Mouse (Mus musculus) kidney, adult 18-20 months (tissue): Measurements from ENCODE around the gene Tmem126a.

Source experiments
- DNase-seq: peaks from one replicate; pipeline ENCODE4 v3.0.0; 2021

The Tmem126a gene

DNA sequence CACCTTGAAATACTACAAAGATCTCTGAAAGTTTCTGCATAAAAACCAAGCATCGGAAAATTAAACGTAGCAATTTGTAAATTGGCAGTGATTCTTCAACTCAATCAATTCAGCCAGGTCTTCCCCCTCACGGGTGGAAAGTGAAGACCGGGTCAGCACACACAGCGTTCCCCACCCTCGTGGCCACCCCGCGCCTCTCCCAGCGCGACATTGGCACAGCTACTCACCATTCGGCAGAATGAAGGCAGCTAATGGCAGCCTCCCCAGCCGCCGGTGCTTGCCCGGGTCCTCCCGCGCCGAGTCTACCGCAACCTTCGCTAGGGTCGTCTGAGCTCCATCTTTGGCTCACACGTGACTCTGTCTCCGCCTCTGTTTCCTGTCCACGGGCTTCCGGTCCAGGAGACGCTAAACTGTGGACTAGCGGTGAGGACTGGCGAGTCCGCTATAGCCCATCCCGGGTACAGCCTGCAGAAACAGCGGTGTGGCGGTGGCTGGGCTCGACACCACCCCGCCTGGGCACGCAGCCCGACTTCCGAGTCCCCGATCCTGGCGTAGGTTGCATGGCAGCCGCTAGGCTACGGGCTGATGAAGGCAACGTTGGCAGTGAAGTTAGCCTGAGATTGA is at the start of gene Tmem126a:
TSS of gene Tmem126a (minus strand) at position 385 of the 624 bp plus-strand sequence.
- DNase-seq = peak; percentile 89

DNA sequence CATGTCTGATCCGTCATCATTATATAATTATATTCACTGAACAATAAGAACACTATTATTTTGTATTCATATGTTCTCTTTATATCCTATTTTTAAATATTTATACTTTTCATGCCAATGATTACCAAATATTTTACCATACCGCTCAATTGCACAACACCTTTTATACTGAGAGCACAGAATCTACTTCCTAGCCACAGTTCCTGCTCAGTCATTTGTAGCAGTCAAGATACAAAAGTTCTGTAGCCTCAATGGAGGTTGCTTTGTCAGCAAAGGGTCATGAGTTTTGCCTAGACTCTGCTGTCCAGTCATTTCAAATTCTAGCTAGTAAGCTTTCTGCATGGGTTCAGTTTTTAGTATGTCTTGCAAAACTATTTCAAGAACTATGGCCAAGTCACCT is 25.6 kb upstream of the Tmem126a start:
- no peak for DNase-seq

DNA sequence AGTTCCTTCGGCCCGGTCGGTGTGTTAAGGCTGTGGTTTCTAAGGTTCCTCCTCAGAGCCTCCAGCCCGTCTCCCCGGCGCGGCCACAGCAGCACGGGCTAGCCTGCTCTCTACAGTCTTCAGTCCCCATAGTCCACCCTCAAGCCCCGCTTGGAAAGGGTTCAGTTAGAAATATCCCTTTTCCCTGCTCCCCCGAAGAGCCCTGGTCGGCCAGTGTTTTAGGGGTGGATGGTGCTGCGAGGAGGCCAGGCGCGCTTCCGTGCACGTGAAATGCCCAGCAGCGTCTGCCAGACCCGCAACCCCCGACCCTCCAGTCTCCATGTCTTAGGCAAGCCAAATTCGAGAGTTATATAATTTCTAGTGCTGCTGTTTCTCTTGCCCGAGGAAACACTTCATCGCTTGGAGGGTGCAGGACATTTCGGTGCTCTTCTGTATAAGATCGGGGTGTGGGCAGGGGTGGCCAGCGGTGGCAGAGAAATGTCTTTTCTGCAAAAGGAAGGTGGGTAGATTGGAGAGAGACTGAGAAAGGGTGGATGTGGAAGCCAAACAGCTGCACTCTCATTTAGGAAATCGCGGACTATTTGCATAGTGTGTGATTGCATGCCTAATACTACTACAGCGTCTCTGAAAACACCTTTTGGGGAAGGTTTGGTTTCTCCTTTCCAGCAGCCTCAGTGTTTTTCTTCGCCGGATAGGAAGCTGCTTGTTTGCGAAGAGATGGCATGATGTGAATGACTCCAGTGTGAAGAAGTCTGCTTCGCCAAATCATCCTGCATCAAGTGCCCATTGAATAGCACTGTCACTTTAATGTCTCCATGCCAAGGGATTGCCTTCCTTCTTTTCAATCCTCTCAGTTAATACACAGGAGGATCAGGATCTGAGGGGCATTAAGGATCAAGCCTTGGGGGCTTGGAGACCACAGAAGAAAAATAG is 19.6 kb upstream of the Tmem126a start, which contains the start of gene Dlg2:
TSS of gene Dlg2 (plus strand) at position 360 of the 933 bp plus-strand sequence.
- no peak for DNase-seq

DNA sequence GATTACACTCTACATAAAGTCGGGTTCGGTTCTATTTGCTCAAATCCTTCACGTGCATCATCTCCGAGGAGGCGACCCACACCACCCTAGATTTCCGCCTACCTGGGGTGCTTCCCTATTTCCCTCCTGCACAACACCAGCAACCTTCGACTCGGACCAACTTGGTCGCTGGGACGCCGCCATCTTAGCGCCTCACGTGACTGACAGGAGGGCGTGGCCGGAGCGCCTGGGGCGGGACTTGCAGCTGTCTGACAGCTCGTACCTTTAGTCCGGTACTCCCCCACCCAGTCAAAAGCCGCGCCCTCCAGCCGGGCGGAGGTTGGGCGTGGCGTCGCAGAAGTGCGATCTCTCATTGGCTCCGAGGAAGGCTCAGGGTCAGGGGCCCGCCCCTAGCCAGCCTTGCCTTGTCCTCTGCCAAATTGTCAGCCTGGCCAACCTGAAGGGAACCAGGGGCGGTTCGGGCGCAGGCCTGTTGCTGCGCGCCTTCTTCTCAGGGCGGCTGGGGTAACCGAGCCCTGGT is 18.8 kb upstream of the Tmem126a start, which contains the start of gene Tmem126b:
TSS of gene Tmem126b (minus strand) at position 209 of the 520 bp plus-strand sequence.
- DNase-seq = peak; percentile 100

DNA sequence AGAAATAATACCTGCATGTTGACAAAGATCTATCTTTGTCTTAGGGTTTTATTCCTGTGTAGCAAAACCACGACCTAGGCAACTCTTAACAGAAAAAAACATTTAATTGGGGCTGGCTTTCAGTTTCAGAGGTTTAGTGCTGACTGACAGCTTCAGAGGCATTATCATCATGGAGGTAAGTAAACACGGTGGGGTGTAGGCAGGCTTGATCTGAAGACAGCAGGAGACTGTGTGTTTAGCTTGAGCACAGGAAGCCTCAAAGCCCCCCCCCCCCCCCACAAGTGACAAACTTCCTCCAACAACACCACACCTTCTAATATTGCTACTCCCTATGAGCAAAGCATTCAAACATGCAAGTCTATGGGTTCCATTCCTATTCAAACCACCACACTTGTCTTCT is 16.5 kb upstream of the Tmem126a start:
- no peak for DNase-seq

DNA sequence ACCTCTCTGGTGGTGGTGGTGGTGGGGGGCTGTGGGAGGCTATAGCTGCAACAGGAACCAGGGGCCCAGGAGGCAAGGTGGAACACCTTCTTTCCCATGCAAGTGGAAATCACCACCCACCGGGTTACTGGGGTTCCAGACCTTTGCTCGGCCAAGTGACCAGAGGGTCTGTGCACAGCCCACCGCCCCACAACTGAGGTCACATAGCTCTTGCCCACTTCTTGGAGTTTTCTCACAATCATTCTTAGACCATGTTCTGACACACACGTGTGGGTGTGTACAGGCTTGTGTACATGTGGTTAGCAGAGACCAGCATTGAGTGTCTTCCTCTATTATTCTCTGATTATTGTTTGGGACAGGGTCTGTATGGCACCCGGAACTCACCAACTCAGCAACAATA is 4.4 kb upstream of the Tmem126a start:
- no peak for DNase-seq

DNA sequence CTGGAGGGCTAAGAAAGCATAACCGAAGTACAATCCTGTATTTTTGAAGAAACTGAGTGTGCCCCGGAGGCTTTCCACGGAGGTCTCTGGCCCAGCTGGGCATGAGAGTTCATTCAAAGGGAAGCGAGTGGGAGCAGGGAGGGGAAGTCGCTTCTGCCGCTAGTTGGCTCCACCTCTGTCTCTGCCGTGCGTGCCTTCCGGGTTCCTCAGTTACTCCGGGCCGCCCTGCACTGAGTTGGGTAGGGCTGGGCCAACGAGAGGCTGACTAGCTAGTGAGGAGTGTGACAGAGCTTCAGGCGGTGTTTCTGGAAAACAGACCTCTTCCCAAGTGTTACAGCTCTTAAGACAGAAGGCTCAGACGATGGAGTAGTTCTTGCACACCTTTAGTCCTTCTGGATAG is 3.9 kb upstream of the Tmem126a start:
- peak; percentile 38 for DNase-seq

DNA sequence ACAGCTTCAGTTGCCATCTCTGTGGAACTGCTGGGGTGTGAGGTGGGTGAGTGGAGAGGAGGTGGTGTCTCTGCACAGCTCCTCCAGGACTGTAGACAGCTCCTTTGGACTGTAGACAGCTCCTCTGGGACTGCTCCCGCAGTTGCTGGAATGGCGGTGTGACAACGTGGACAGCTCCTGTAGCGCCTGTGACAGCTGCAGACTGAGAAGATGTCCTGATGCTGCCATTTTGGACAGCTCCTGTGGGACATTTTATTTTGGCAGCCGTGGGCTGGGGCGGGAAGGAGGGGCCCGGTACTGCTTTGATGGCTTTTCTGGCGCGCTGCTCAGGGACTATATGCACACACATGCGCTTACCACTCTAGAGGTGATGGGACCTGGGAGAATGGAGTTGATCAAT is 3.3 kb upstream of the Tmem126a start:
- DNase-seq = no peak

DNA sequence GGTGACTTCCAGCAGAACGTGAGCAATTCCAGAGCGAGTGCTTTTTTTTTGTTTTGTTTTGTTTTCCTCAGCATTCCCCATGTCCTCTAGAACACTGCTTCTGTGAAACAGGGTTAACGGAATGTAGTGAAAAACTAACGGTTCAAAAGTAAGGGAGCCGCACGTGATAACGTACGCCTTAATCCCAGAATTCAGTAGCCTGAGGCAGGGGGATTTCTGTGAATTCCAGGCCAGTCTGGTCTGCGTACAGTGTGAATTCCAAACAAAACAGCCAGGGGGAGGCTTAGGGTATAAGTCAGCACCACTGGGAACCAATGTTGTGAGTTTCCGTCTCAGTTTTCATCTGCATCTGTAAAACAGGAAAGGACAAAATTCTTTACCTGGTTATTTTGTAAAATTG is 488 bp upstream of the Tmem126a start:
- no peak for DNase-seq

DNA sequence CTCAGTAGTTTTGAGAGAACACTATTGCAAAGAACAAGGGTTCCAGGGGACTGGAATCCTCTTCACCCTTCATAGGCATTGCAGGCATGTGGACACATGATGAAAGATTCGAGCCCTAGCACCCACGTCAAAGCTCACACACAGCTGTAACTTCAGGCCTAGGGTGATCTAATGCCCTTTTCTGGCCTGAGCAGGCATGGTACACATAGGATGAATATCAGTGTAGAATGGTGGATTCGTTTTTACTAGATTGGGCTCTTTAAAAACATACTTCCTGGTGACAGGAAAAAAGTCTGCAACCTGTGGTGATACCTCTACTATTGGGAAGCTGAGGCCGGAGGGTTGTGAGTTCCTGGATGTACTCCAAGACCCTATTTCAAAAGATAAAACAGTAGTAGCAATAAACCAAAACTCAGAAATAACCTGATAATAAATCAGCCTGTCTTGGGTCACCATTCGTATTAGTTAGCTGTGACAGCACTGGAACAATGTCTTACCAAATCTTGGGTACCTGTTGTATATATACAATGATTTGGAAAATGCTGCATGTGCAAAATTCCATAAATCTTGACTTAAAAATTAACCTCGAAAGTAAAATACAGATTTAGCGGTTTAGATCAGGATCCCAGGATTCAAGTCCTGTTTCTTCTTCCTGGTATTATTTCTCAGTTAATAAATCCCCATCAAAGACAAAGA is 732 bp downstream of the Tmem126a start:
- no peak for DNase-seq

DNA sequence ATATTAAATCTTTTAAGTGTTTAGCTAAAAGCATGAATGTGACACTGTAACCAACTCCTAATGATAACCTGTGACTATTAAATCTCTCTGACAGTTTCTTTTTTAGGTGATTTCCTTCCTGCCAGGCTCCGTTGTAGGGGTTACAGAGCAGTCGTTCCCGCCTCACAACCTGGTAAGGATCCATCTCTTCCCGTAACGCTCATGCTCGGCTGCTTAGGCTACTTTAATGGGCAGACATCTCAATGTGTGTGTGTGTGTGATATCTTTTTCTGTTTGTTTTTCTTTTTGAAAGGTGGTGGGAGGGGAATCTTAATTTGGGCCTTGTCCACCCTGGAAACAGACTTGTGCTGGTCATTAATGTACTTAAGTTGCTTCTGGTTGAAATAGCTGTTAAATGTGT is 12.8 kb downstream of the Tmem126a start:
- DNase-seq = peak; percentile 16

DNA sequence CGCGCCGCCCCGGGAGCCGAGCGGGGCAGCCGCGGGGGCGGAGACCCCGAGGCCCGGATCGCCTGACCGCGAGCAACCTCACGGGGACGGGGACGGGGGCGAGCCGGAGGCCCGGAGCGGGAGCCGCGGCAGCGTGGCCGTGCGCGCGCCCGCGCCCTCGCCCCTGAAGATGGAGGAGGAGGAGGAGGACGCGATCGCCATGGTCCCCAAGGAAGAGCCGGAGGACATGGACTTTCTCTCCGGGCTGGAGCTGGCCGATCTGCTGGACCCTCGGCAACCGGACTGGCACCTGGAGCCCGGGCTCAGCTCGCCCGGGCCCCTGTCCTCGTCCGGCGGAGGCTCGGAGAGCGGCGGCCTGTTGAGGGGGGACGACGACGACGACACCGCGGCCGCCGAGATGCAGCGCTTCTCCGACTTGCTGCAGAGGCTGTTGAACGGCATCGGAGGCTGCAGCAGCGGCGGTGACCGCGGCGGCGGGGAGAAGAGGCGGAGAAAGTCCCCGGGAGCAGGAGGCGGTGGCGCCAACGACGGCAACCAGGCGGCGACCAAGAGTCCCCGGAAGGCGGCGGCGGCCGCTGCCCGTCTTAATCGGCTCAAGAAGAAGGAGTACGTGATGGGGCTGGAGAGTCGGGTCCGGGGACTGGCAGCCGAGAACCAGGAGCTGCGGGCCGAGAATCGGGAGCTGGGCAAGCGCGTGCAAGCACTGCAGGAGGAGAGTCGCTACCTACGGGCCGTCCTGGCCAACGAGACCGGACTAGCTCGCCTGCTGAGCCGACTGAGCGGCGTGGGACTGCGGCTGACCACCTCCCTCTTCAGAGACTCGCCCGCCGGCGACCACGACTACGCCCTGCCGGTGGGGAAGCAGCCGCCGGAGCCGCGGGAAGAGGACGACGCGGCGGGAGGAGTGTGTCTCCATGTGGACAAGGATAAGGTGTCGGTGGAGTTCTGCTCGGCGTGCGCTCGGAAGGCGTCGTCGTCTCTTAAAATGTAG is 13.6 kb downstream of the Tmem126a start:
- DNase-seq = peak; percentile 80

DNA sequence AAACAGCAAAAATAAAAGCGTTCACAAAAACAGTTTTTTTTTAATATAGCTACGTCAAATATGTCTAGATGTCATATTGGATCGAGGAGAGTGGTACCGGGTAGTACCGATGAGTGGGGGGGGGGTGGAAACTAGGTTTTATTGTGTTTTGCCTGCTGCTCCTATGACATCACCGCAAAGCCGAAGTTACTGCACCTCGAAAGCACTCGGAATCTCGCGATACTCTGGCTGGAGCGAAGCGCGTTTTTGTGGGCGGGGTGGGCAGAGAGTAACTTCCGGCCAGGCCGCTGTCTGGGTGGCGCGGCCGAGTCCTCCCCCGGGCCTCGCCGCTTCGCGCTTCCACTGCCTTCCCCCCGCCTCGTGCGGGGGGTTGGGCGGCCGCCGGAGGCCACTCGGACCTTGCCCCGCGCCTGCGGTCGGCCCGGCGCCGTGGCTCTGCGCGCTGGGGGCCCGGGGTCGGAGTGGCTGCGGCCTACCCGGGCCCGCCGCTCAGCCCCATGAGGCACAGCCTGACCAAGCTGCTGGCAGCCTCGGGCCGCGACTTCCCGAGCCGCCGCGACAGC is 14.4 kb downstream of the Tmem126a start, which contains the start of gene Crebzf:
TSS of gene Crebzf (plus strand) at position 212 of the 563 bp plus-strand sequence.
- DNase-seq = peak; percentile 96

DNA sequence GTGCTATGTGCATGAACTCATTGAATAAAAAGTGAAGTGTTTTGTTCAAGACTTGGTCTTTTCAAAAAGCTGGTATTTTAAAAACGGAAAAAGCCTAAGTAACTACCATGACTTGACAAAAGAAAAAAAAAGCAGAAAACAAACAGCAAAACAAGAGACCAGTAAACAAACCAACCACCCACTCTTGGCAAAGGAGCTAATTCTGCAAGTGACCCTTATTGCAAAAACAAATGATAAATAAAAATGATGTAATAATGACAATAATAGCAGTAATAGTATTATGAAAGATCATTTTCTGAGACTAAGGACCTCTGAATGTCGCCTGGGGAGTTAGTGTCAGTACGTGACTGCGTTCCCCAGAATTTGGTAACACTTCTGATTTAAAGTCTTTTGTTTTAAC is 15.0 kb downstream of the Tmem126a start:
- no peak for DNase-seq

DNA sequence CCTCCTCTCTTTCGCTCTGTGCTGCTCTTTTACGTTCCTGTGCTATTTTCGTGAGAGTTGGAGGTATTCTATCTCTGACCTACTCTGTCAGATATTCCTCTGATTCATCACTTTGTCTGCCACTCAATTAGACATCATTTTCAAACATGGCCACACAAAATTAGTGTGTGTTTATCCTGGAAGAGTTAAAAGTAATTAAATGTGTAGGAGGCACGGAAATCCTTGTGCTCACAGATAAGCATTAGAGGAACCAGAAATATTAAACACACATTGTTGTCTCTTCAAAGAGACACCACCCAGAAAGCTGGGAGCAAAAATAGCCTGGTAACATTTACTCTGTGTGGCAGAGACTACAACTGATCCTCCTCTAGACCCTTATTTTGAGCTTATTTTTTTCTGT is 17.0 kb downstream of the Tmem126a start:
- no peak for DNase-seq

DNA sequence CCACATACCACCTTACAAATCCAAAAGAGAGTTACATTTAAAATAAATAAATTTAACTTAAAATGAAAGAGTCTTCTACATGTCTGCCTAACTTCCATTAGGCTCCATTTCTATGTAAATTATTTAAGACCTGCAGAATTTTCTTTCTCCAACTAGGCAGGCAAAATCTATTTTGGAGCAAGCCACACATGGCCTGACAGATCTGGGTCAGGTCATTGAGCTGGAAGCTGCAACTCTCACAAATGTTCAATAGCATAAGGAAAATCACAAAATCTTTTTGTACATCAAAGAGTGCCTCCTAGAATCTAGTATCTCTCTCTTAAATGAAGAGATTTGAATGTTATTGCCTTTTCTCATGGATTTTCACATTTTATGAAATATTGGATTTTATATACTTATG is 24.8 kb downstream of the Tmem126a start:
- no peak for DNase-seq

DNA sequence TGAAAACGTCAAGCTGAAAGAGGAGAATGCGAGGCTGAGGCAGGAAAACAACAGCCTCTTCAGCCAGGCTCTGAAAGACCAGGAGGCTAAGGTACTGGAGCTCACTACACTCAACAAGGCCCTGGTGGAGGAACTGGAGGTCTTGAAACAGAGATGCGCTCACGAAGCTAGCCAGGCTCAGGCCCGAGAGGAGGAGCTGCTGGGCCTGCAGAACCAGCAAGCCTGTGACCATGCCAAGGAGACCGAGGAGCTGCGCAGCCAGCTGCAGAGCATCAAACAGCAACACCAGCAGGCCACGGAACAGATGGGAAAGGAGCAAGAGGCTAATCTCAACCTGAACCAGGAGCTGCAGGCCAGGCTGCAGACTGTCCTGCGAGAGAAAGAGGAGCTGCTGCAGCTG is 30.0 kb downstream of the Tmem126a start:
- DNase-seq = no peak

DNA sequence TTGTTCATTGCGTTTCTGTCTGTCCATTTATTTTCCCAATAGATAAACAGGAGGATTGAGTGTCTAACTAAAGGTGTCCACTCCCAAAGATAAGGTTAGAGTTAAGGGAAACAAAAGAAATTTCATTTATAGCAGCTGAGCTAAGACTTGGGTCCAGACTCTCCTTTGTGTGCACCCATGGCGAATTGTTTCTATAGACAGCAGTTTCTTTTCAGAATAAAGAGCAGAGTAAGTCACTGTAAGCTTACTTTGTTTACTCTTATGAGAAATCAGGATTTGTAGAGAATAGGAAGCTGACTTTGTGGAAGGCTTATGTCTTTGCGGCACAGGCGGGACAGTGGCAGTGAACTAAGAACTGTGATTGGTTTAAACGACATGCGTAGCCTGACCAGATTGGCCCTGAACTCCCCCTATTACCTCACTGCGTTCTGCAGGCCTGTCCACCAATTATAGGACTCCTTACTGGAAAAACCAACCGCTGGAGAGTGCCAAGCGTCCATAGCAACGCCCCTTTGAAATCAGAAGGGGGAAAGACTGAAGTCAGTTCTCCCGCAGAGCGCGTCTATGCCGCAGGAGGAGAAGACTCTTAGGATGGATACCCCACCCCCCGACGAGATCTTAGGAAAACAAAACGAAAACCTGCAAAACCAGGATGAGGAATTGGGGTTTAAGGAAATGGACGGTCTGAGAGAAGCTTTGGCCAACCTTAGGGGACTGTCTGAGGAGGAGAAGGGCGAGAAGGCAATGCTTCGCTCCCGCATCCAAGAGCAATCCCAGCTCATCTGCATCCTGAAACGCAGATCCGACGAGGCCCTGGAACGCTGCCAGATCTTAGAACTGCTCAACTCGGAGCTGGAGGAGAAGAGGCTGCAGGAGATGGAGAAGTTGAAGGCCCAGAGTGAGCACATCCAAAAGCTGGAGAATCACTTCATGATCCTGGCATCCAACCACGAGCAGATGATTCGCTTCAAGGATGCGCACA is 30.7 kb downstream of the Tmem126a start, which contains the start of gene Ccdc89:
TSS of gene Ccdc89 (plus strand) at position 558 of the 982 bp plus-strand sequence.
- peak; percentile 81 for DNase-seq

DNA sequence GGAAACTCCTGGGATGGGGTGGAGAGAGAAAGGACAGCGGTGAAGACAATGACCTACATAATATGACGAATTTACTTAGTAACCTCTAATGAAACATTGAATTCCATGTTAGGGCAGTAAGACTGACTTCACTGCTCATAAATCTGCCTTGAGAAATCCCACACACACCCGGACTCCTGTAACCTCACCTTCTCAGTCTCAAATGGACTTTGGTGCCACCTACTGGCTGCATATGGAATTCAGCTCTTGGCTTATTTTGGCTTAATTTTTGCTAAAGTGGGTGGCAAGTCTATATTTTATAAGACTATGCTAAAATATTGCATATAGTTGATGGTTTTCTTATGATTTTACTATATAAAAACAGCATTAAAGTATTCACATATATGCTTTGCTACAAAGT is 47.1 kb downstream of the Tmem126a start:
- DNase-seq = peak; percentile 64
